Mouse (Mus musculus): Measurements from ENCODE around the gene Tnf.

GRCm38 (mm10) chr17:35201787-35202186 lies at the start of gene Tnf:
- TF ChIP-seq CTCF (IDR thresholded peaks at IDR 0.05; ENCODE audit: insufficient read depth, low read depth, low read length) (no peak), POLR2A (IDR thresholded peaks at IDR 0.05; ENCODE audit: insufficient read depth, low read depth, low read length) (no peak)

Data from olfactory bulb, adult 2 months (tissue).